Mouse (Mus musculus) hindbrain, embryonic 10.5 days (tissue): ENCODE data around the gene Pamr1. TPM values are rescaled to one million over a fixed set of nuclear protein-coding genes. Genes with fewer than 3 reads are reported as not detected.

Source experiments
- DNase-seq: peaks from one replicate; pipeline ENCODE4 v3.0.0-alpha.2; 2017; ENCODE audit warnings: low spot score
- H3K27ac ChIP-seq: fragments of 300-500 bp; sonication (generic); 2 replicates; pipeline ENCODE4 v1.5.1; 2016; ENCODE audit warnings: mild to moderate bottlenecking, moderate library complexity
- H3K27me3 ChIP-seq: fragments of 300-500 bp; sonication (generic); 2 replicates; pipeline ENCODE4 v1.6.1; 2016; ENCODE audit warnings: mild to moderate bottlenecking; ENCODE audit not compliant: poor library complexity, insufficient read depth, severe bottlenecking
- H3K36me3 ChIP-seq: fragments of 300-500 bp; sonication (generic); 2 replicates; pipeline ENCODE4 v1.6.1; 2016; ENCODE audit warnings: mild to moderate bottlenecking, moderate library complexity
- H3K4me1 ChIP-seq: fragments of 300-500 bp; sonication (generic); replicated peaks from 2 replicates; pipeline ENCODE4 v1.6.1; 2016; ENCODE audit warnings: mild to moderate bottlenecking
- H3K4me3 ChIP-seq: fragments of 300-500 bp; sonication (generic); 2 replicates; pipeline ENCODE4 v1.5.1; 2016; ENCODE audit warnings: mild to moderate bottlenecking, moderate library complexity
- H3K9me3 ChIP-seq: fragments of 300-500 bp; sonication (generic); 2 replicates; pipeline ENCODE4 v1.6.1; 2016; ENCODE audit warnings: mild to moderate bottlenecking, moderate library complexity
- WGBS: fragments of 180-500 bp; shearing (Covaris S2); methylation state at CpG from one replicate; pipeline ENCODE4 v1.1.7; 2016; 5-methylcytosine and 5-hydroxymethylcytosine counted together
- polyA plus RNA-seq: library from polyadenylated mRNA; unstranded; fragments of >200 nt; fragmentation: Nextera tagmentation; extraction: Ambion mirVana; gene quantifications from 2 replicates; pipeline ENCODE4 v1.2.1, GENCODE M21; 2016

Pamr1 gene
- 0.51 and 0.68 TPM in 2 replicates for polyA plus RNA-seq

DNA sequence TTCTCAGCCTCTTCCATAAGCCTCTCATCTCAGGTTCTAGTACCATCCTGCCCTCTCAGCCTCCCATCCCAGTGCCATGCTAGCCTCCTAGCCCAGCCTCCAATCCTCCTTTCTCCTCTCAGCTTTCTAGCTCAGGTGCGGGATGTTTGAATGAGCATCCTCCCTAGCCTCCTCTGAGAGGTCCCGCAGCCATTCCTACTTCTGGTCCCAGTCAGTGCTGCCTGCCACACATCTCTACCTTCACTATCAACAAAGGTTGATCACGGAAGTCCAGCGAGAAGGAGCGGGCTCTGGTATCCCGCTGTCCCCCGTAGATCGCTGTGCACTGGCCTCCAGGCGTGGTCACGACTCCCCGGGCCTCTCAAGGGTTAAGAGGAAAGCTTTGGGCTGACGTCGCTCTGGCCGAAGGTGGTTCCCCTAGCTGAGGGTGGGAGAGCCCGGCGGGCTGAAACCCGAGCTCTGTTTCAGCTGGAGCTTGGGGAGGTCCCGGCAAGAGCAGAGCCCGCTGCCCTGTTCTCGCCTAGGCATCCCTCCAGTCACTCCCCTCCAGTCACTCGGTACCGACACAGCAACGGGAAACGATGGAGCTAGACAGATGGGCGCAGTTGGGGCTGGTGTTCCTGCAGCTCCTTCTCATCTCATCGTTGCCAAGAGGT lies at the start of gene Pamr1:
Pamr1 (plus strand) TSS at position 402 of the 656 bp plus-strand sequence.
- Histone ChIP-seq H3K4me3 (peak within 1 kb of the TSS; percentile 53), H3K4me1 (peaks cover 21% of the 10 kb centered on the region), H3K27me3 (peaks cover 35% of the 10 kb centered on the region), H3K27ac (peak within 1 kb of the TSS; percentile 67), H3K36me3 (no peaks in the 10 kb centered on the region), H3K9me3 (no peaks in the 10 kb centered on the region)
- DNase-seq = peak; percentile 69
- 2% methylated on average over 26 of the region's 26 CpGs for WGBS

DNA sequence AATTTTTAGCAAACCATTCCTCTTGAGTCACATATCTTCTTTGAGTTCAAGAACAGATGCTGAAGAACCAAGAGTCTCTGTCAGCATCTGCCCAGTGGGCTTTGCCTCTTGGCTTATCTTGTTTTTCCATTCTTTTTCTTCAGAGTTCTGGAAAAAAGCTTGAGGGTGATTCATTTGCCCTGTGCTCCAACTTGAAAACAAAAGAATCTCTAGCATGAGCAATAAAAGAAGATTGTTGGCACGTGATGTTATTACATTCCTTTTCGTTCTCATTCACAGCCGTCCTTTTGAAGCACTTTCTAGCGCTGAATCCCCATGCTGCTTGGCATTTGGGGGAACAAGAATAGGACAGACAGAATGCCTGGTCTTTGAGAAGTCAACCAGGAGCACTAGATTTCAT lies 42.2 kb upstream of the Pamr1 start:
- H3K4me1 ChIP-seq = 0 out of 2 replicates have a peak, but pooled peaks cover 8% of the 10 kb centered on the region
- 74% methylated on average over 4 of the region's 4 CpGs for WGBS
- H3K4me3 ChIP-seq = no peak overlapping the region
- no peaks in the 10 kb centered on the region for H3K27me3 ChIP-seq
- H3K36me3 ChIP-seq = no peaks in the 10 kb centered on the region
- no peak overlapping the region for H3K27ac ChIP-seq
- DNase-seq = no peak
- no peaks in the 10 kb centered on the region for H3K9me3 ChIP-seq

DNA sequence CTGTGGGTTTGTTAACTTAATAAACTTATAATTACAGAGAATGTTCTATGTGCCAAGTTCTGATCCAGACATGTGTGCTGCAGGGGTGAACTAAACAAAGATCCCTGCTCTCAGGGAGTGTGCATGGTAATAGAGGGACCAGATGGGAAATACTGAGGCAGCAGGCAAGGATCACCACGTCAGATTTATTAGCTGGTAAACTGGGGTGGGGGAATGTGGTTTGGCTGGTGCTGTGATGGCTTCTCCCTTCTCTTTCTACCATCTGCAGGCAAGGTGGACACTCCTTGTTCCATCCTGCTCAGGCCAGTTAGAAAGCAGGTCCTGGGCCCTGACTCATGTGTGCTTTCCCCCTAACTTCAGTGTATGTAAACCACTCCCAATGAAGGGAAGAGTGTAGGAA lies 41.7 kb upstream of the Pamr1 start:
- 0 out of 2 replicates have a peak, but pooled peaks cover 8% of the 10 kb centered on the region for H3K4me1 ChIP-seq
- 54% methylated on average over 1 of the region's 1 CpGs for WGBS
- H3K4me3 ChIP-seq = no peak overlapping the region
- no peaks in the 10 kb centered on the region for H3K36me3 ChIP-seq
- DNase-seq = no peak
- no peaks in the 10 kb centered on the region for H3K27me3 ChIP-seq
- no peak overlapping the region for H3K27ac ChIP-seq
- no peaks in the 10 kb centered on the region for H3K9me3 ChIP-seq

DNA sequence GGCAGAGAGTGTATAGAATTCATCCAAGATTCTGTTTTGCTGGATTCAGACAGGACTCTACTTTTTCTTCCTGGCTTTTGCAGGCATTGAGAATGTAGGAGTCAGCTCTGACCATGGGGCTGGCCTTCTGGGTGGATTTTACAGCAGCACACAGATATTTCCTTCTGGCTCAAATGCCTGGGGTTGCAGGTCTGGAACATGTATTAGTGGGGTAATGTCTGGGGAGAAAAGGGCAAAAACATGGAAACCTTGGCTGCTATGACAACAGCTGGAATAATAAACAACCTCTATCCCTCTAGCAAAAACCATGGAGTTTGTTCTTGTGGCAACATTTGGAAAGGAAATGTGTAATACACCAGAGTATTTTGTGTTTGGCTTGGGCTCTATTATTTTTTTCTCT lies 29.9 kb upstream of the Pamr1 start:
- Histone ChIP-seq H3K4me1 (no peaks in the 10 kb centered on the region), H3K27ac (no peak overlapping the region), H3K27me3 (no peaks in the 10 kb centered on the region), H3K9me3 (no peaks in the 10 kb centered on the region), H3K4me3 (no peak overlapping the region), H3K36me3 (no peaks in the 10 kb centered on the region)
- no peak for DNase-seq

DNA sequence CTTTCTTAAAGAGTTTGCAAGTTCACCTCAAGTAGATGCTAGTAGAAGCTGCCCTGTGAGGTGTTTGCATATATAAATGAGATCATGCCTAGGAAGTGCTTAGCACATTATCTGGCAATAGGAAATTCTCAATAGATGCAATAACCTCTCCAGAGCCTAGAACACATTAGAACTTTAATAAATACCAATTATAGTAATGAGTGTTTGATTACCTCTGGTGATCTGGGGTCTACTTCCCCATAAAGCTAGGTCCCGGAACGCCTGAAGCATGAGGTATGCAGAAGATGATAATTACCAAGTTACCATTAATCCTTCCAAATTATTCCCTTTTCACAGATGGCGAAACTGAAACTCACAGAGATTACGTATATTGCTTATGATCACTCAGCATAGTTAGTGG lies 22.2 kb upstream of the Pamr1 start:
- H3K4me1 ChIP-seq = no peaks in the 10 kb centered on the region
- no peaks in the 10 kb centered on the region for H3K36me3 ChIP-seq
- H3K9me3 ChIP-seq = no peaks in the 10 kb centered on the region
- H3K27me3 ChIP-seq = no peaks in the 10 kb centered on the region
- WGBS = 94% methylated on average over 4 of the region's 4 CpGs
- H3K4me3 ChIP-seq = no peak overlapping the region
- no peak overlapping the region for H3K27ac ChIP-seq
- no peak for DNase-seq

DNA sequence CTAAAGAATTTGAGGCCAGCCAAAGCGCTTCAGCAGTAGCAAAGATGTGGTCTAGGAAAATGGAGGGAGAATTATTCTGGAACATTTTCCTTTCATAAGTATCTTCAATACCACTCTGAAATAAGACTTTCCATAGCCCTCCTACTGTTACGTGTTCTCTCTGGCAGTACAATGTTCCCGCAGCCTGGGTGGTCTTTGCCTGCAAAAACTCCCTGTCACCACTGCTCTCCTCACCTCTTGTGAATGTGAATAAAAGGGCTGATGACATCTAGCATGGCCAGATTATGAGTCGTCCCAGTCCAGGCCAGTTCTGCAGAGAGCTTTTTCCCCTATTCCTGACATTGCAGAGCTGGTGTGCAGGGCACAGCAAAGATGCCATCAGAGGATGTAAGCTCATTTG lies 16.4 kb upstream of the Pamr1 start:
- no peaks in the 10 kb centered on the region for H3K9me3 ChIP-seq
- H3K4me1 ChIP-seq = no peaks in the 10 kb centered on the region
- H3K36me3 ChIP-seq = no peaks in the 10 kb centered on the region
- no peak overlapping the region for H3K27ac ChIP-seq
- no peak for DNase-seq
- 79% methylated on average over 4 of the region's 4 CpGs for WGBS
- no peak overlapping the region for H3K4me3 ChIP-seq
- no peaks in the 10 kb centered on the region for H3K27me3 ChIP-seq

DNA sequence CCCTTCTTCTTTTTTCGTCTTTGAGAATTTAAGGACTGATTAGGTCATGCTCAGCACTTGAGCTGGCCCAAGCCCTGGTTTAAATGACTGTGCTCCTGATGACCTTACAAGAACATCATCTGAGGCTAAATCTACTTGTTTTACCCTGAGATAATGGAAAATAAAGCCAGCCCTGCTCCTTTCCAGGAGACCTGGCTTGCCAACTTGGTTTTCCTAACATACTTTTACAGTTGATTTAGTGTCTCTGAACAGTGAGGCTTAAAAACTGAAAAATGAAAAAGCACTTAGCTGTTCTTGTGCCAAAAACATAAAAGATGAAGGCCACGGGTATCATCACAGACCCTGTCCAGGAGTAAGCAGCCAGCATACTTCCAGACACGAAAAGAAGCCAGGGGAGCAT lies 13.0 kb upstream of the Pamr1 start:
- 81% methylated on average over 3 of the region's 3 CpGs for WGBS
- no peak for DNase-seq
- H3K9me3 ChIP-seq = no peaks in the 10 kb centered on the region
- no peak overlapping the region for H3K27ac ChIP-seq
- H3K4me1 ChIP-seq = peaks cover 7% of the 10 kb centered on the region
- H3K27me3 ChIP-seq = no peaks in the 10 kb centered on the region
- H3K36me3 ChIP-seq = no peaks in the 10 kb centered on the region
- H3K4me3 ChIP-seq = no peak overlapping the region

DNA sequence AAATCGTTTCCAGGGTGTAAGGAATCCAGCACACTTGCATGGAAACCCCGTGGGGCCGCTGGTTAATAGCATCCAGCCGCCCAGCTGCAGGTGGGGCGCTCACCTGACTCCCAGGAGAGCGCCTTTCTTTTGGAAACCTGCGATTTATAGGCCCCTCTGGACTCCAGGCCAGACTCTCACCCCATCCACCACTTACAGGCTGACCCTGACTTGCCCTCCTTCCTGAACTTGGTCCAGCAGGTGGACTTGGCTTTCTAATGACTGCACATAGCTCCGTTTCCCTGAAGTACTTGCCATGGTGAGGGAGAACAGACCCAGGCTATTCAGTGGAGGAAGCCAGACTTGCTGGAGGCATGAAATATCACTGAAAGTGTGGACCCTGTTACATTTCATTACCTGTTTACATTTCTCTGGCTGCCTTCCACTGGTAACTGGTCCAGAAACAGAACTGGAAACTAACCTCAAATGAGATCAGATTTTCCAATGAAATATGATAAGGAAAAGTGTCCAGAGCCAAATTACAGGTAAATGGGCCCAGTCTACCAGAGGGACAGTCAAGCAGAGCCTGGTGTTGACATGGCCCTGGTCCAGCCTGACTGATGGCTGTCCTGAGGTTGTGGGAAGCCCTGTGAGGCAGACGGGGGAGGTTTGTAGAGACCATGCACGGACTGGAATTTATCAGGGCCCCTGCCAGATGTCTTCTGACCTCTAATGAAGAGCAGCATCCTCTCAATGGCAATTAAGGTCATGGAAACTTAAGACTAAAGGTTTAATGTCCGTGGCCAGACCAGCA lies 9.2 kb upstream of the Pamr1 start:
- Histone ChIP-seq H3K36me3 (no peaks in the 10 kb centered on the region), H3K27ac (no peak overlapping the region), H3K4me1 (peaks cover 11% of the 10 kb centered on the region), H3K4me3 (no peak overlapping the region), H3K27me3 (no peaks in the 10 kb centered on the region), H3K9me3 (no peaks in the 10 kb centered on the region)
- WGBS = 63% methylated on average over 11 of the region's 11 CpGs
- no peak for DNase-seq

DNA sequence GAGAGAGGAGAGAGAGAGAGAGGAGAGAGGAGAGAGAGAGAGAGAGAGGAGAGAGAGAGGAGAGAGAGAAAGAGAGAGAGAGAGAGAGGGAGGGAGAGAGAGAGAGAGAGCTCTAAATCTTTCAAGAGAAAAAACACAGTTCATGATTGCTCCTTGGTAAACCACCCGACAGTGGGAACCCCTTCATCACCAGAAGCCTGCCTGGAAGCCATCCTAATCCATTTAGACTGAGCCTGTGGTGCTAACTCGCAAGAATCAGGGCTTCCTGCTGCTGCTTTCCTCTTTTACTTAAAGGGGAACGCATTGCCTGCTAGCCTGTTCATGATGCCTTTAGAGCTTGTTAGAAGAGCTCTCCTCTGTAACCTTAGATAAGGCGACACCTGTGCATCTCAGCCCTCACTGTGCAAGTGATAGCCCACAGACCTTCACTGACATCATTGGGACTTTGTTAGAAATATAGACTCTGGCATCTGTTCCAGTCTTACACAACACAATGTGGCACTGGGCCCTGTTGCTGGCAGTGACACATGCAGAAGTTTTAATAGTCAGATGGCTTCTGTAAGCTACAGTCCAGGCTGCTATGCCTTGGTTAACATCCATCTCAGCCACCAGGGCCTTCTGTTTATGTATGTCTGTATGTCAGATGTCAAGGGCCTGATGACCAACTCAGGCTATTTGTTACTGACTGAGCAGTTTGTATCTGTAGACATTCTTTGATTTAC lies 8.2 kb upstream of the Pamr1 start:
- Histone ChIP-seq H3K27ac (no peak overlapping the region), H3K9me3 (no peaks in the 10 kb centered on the region), H3K4me1 (peaks cover 11% of the 10 kb centered on the region), H3K27me3 (no peaks in the 10 kb centered on the region), H3K4me3 (no peak overlapping the region), H3K36me3 (no peaks in the 10 kb centered on the region)
- DNase-seq = no peak
- WGBS = 36% methylated on average over 4 of the region's 4 CpGs

DNA sequence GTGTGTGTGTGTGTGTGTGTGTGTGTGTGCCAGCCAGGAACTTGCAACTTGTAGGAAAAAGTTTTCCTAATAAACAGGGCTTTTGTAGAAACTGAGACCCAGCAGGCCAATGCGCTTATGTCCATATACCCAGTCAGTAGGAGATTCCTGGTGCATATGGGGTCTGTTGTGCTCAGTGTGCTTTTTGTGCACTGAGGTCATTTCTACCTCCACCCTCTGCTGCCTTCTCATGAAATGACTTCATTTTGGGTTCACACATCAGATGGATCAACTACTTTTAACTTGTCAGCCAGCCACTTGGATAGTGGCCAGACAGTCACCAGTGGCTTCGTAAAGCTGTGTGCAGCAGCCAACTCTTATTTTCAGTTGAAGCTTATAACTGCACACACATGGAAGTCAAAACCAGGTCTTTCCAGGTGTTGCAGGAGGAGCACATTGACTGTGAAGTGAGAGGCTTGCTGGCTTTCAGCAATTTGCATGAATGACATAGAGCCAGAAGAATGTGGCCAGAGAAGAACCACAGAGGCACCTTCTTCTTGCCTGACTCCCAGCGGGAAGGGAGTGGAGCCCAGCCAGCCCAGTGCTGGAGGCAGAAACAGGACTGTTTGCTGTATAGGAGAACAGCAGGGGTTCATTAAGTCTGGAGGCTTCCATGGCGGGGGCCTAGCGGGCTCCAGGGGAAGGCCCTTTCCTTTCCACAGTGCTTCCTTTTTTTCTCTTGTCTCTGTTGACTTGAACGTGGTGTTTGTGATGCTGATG lies 5.7 kb upstream of the Pamr1 start:
- DNase-seq = no peak
- Histone ChIP-seq H3K4me1 (peaks cover 11% of the 10 kb centered on the region), H3K4me3 (no peak overlapping the region), H3K36me3 (no peaks in the 10 kb centered on the region), H3K27ac (no peak overlapping the region), H3K27me3 (peaks cover 8% of the 10 kb centered on the region), H3K9me3 (no peaks in the 10 kb centered on the region)
- 40% methylated on average over 6 of the region's 6 CpGs for WGBS

DNA sequence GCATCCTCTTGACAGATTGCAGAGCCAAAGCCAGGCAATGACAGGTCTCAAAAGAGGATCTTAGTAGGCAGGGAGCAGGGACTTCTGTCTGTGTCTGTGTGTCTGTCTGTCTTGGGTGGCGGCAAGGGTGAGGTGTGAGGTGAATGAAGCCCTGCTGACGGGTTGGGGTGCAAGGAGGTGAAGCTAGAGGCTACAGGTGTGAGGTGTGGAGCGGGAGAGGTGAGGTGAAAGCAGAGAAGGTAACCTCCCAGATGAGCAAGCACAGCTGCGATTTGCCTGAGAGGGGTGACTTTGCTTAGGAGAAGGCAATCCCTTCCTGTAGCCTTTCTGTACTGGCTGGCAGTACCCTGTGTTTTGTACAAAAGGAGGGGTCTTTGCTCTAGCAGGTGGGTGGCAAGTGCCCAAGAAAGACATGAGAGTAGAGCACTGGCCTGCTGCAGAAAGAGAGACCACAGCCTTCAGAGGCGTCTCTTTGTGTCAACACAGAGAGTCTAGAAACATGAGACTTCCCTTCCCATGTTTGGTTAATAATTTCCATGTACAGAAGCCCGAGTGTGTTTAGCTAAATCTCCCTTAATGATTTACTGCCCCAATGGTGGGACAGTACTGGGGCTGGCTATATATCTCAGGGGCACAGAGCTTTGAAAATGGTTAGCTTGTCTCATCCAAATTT lies 1.2 kb downstream of the Pamr1 start:
- H3K36me3 ChIP-seq = no peaks in the 10 kb centered on the region
- H3K27me3 ChIP-seq = peaks cover 35% of the 10 kb centered on the region
- peaks cover 21% of the 10 kb centered on the region for H3K4me1 ChIP-seq
- no peak for DNase-seq
- H3K4me3 ChIP-seq = no peak overlapping the region
- H3K9me3 ChIP-seq = no peaks in the 10 kb centered on the region
- WGBS = 48% methylated on average over 6 of the region's 6 CpGs
- H3K27ac ChIP-seq = no peak overlapping the region

DNA sequence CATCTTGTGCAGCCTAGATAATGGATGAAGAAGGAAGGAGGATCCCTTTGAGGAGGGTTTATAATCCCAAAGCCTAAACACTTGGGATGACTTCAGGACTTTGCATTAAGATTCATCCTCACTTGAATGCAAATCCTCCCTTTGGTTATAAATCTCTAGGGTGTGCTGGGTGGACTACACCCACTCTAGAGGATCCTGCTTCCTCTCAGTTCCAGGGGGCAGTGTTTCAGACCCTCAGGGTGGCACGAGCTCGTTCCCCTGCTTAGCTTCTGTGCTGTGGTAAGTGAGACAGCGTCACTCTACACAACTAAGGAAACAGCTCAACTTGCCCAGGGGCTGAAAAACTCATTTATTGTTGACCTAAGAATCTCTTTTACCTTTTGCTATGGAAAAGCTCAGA lies 1.8 kb downstream of the Pamr1 start:
- H3K9me3 ChIP-seq = no peaks in the 10 kb centered on the region
- H3K4me1 ChIP-seq = peaks cover 21% of the 10 kb centered on the region
- peaks cover 35% of the 10 kb centered on the region for H3K27me3 ChIP-seq
- no peak overlapping the region for H3K27ac ChIP-seq
- no peak overlapping the region for H3K4me3 ChIP-seq
- no peak for DNase-seq
- 58% methylated on average over 3 of the region's 3 CpGs for WGBS
- H3K36me3 ChIP-seq = no peaks in the 10 kb centered on the region
